In genomic region chr5:47983746-47984583, GRCm38 (mm10) we compare ENCODE assay signal across 8 mouse cellular contexts. TPM values are rescaled to one million over a fixed set of nuclear protein-coding genes. Genes with fewer than 3 reads are reported as not detected.
DNase-seq lines count a peak whose midpoint lies in the region; ATAC-seq and TF ChIP-seq lines count a peak whose summit lies in the region.

No protein-coding gene starts in this region.

- H3K9me3 ChIP-seq in E14TG2a.4 (ENCODE audit: low read length): no peaks in the 10 kb centered on the region
- H3K9me3 ChIP-seq in forebrain, embryonic 11.5 days (ENCODE audit: control insufficient read depth, low read length): no peaks in the 10 kb centered on the region
- no peaks in the 10 kb centered on the region for H3K9me3 ChIP-seq in hindbrain, embryonic 13.5 days
- no peaks in the 10 kb centered on the region for H3K9me3 ChIP-seq in limb, embryonic 12.5 days
- no peaks in the 10 kb centered on the region for H3K9me3 ChIP-seq in midbrain, embryonic 15.5 days

- no peaks in the 10 kb centered on the region for H3K36me3 ChIP-seq in E14TG2a.4 (ENCODE audit: insufficient read depth, low read length)
- no peaks in the 10 kb centered on the region for H3K36me3 ChIP-seq in forebrain, embryonic 11.5 days (ENCODE audit: control insufficient read depth, insufficient read depth, low read length)
- H3K36me3 ChIP-seq in hindbrain, embryonic 13.5 days: no peaks in the 10 kb centered on the region
- no peaks in the 10 kb centered on the region for H3K36me3 ChIP-seq in limb, embryonic 12.5 days
- no peaks in the 10 kb centered on the region for H3K36me3 ChIP-seq in midbrain, embryonic 15.5 days (replicated peaks)

- H3K4me3 ChIP-seq in E14TG2a.4 (replicated peaks; ENCODE audit: low read length): peak overlapping the region; percentile 85
- H3K4me3 ChIP-seq in forebrain, embryonic 11.5 days (ENCODE audit: low read depth, low read length): peak overlapping the region; percentile 63
- H3K4me3 ChIP-seq in hindbrain, embryonic 13.5 days: peak overlapping the region; percentile 73
- peak overlapping the region; percentile 64 for H3K4me3 ChIP-seq in limb, embryonic 12.5 days (replicated peaks)
- peak overlapping the region; percentile 77 for H3K4me3 ChIP-seq in midbrain, embryonic 15.5 days

- DNase-seq in MN1 (ENCODE audit: low spot score): peak; percentile 42
- peak; percentile 68 for DNase-seq in forebrain, embryonic 11.5 days (ENCODE audit: low spot score)
- no peak for DNase-seq in urinary bladder, postnatal 14 days (ENCODE audit: low spot score)
- DNase-seq in gastrocnemius, adult 8-10 months (ENCODE audit: low spot score in 2 of 2): no peak

- H3K27me3 ChIP-seq in E14TG2a.4 (ENCODE audit: insufficient read depth, low read length): peaks cover 32% of the 10 kb centered on the region
- H3K27me3 ChIP-seq in forebrain, embryonic 11.5 days (ENCODE audit: control insufficient read depth, insufficient read depth, low read length): no peaks in the 10 kb centered on the region; the same call in none of the 2 replicates
- H3K27me3 ChIP-seq in hindbrain, embryonic 13.5 days: no peaks in the 10 kb centered on the region
- H3K27me3 ChIP-seq in limb, embryonic 12.5 days: peaks cover 41% of the 10 kb centered on the region
- no peaks in the 10 kb centered on the region for H3K27me3 ChIP-seq in midbrain, embryonic 15.5 days (replicated peaks)

- H3K27ac ChIP-seq in forebrain, embryonic 11.5 days (ENCODE audit: low read depth, low read length): no peak overlapping the region
- peak overlapping the region; percentile 86 for H3K27ac ChIP-seq in hindbrain, embryonic 13.5 days
- no peak overlapping the region for H3K27ac ChIP-seq in limb, embryonic 12.5 days
- peak overlapping the region; percentile 59; the same call in 1 of the 2 replicates for H3K27ac ChIP-seq in midbrain, embryonic 15.5 days

- peak overlapping the region; percentile 95 for H3K4me2 ChIP-seq in forebrain, embryonic 11.5 days (ENCODE audit: low read depth, low read length, severe bottlenecking)
- H3K4me2 ChIP-seq in hindbrain, embryonic 13.5 days: peak overlapping the region; percentile 79
- peak overlapping the region; percentile 97 for H3K4me2 ChIP-seq in limb, embryonic 12.5 days
- H3K4me2 ChIP-seq in midbrain, embryonic 15.5 days: peak overlapping the region; percentile 91

- ATAC-seq in forebrain, embryonic 11.5 days (replicated peaks; ENCODE audit: low FRiP score): peak; percentile 8
- ATAC-seq in hindbrain, embryonic 13.5 days (ENCODE audit: low FRiP score): peak; percentile 22
- no peak; the same call in 1 of the 2 replicates for ATAC-seq in limb, embryonic 12.5 days (ENCODE audit: insufficient number of reproducible peaks, insufficient read depth, low FRiP score, low TSS enrichment, low read depth)
- ATAC-seq in midbrain, embryonic 15.5 days (replicated peaks): peak; percentile 34

- H3K4me1 ChIP-seq in E14TG2a.4 (replicated peaks; ENCODE audit: low read depth, low read length): peaks cover 53% of the 10 kb centered on the region
- H3K4me1 ChIP-seq in forebrain, embryonic 11.5 days (replicated peaks; ENCODE audit: control insufficient read depth, insufficient read depth, low read length): peaks cover 5% of the 10 kb centered on the region; the same call in 1 of the 2 replicates
- H3K4me1 ChIP-seq in hindbrain, embryonic 13.5 days (replicated peaks): peaks cover 36% of the 10 kb centered on the region
- peaks cover 34% of the 10 kb centered on the region for H3K4me1 ChIP-seq in limb, embryonic 12.5 days (replicated peaks)
- H3K4me1 ChIP-seq in midbrain, embryonic 15.5 days: peaks cover 32% of the 10 kb centered on the region

- H3K9ac ChIP-seq in forebrain, embryonic 11.5 days (ENCODE audit: low read length): peak overlapping the region; percentile 73
- H3K9ac ChIP-seq in hindbrain, embryonic 13.5 days: peak overlapping the region; percentile 88
- H3K9ac ChIP-seq in limb, embryonic 12.5 days (replicated peaks): peak overlapping the region; percentile 71
- peak overlapping the region; percentile 68 for H3K9ac ChIP-seq in midbrain, embryonic 15.5 days

- no peak for TF ChIP-seq CTCF in E14TG2a.4 (conservative IDR thresholded peaks at IDR 0.05; ENCODE audit: low read length)

- WGBS in forebrain, embryonic 11.5 days: 0% methylated on average over 36 of the region's 38 CpGs
- under 1% methylated on average over 38 of the region's 38 CpGs for WGBS in hindbrain, embryonic 13.5 days
- 1% methylated on average over 38 of the region's 38 CpGs for whole genome bisulfite sequencing in limb, embryonic 12.5 days
- 0% methylated on average over 38 of the region's 38 CpGs for WGBS in midbrain, embryonic 15.5 days

RNA-seq across cellular contexts. Expression of gene Slit2, which starts 1.0 kb away (rescaled TPM):
- 28.5 and 28.7 TPM in 2 replicates for polyA plus RNA-seq in forebrain, embryonic 11.5 days (2014; fragmentation: Nextera tagmentation; extraction: Ambion mirVana)
- polyA plus RNA-seq in hindbrain, embryonic 13.5 days (2015; fragmentation: Nextera tagmentation; extraction: Ambion mirVana): 39.8 and 41.8 TPM in 2 replicates
- 29.4 and 33.0 TPM in 2 replicates for polyA plus RNA-seq in limb, embryonic 12.5 days (2016; fragmentation: Nextera tagmentation; extraction: Ambion mirVana)
- polyA plus RNA-seq in midbrain, embryonic 15.5 days (2015; fragmentation: Nextera tagmentation; extraction: Ambion mirVana): 23.1 and 25.4 TPM in 2 replicates
- total RNA-seq in gastrocnemius, adult 8-10 months (2022): 1 to 10 TPM in 1 of 4 experiments, under 1 TPM in 3; 0.43 to 2.1 (median 0.65) TPM

Comparison
In these comparisons a context has a peak if more than half of its experiments do, and no peak if none do; other contexts are left out.
1. DNase-seq: peak in MN1 (single experiment) and forebrain, embryonic 11.5 days (single experiment); none in urinary bladder, postnatal 14 days (single experiment) and gastrocnemius, adult 8-10 months (0 of 2).
2. H3K27ac ChIP-seq: peak in hindbrain, embryonic 13.5 days (single experiment) and midbrain, embryonic 15.5 days (single experiment); none in forebrain, embryonic 11.5 days (single experiment) and limb, embryonic 12.5 days (single experiment).
3. Peak in every context shown above with its lines, with median percentiles within 50 percentile points of each other: H3K4me3 ChIP-seq, H3K4me2 ChIP-seq and H3K9ac ChIP-seq.